Mouse (Mus musculus) cortical plate, adult 2 months (tissue): ENCODE measurements around the gene Adgrf1.
"Not testable (repeated sequence)": the region's sequence is repeated elsewhere in the genome, so short reads cannot be mapped to it uniquely, and the experiment has no call there.

Experiments
- CTCF ChIP-seq: fragments of 200-500 bp; IDR thresholded peaks from 2 replicates; pipeline ENCODE4 v1.5.1; 2011; ENCODE audit warnings: mild to moderate bottlenecking, control low read depth, low read length; ENCODE audit not compliant: insufficient read depth; ENCODE audit errors: extremely low read depth
- POLR2A ChIP-seq: fragments of 200-500 bp; IDR thresholded peaks from 2 replicates; pipeline ENCODE4 v1.6.1; 2011; ENCODE audit warnings: mild to moderate bottlenecking, low read length, control low read depth; ENCODE audit not compliant: insufficient read depth; ENCODE audit errors: extremely low read depth

DNA sequence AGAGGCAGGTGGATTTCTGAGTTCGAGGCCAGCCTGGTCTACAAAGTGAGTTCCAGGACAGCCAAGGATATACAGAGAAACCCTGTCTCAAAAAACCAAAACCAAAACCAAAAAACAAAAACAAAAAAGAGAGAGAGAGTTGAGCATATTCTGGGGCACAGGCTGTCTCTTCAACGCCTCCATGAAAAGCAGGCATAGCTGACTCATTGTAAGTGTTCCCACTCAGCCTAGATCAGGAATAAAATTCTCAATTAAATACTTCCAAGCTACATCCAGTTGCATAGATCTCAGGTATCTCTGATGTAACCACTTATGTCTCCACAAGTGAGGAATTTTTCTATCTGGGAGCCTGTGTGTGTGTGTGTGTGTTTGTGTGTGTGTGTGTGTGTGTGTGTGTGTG, 76.4 kb downstream of the Adgrf1 start:
- TF ChIP-seq CTCF, POLR2A: not testable (repeated sequence)
